Mouse (Mus musculus) ES-E14 (cell line): ENCODE measurements at regions not wholly inside any gene's neighbourhood (a gene's known extent, or its start where the extent isn't known, plus 50 kb on each side); places are given as distances from the start of the nearest gene placed in this dataset.

Source experiments
- DNase-seq: peaks from one replicate; pipeline ENCODE4 v3.0.0-alpha.2; 2013; ENCODE audit warnings: low read depth, low spot score
- H3K27ac ChIP-seq: 2 replicates; pipeline ENCODE4 v1.5.1; 2012; ENCODE audit warnings: low read depth, mild to moderate bottlenecking, low read length, moderate library complexity, mixed read lengths; ENCODE audit not compliant: poor library complexity, insufficient read depth, severe bottlenecking
- H3K36me3 ChIP-seq: 2 replicates; pipeline ENCODE4 v1.6.1; 2012; ENCODE audit warnings: mild to moderate bottlenecking, low read length, moderate library complexity, mixed read lengths; ENCODE audit not compliant: control insufficient read depth, poor library complexity, insufficient read depth, severe bottlenecking
- H3K4me1 ChIP-seq, 2 experiments: fragments of 150-350 bp in 1 of 2; sonication (generic) in 1 of 2; 2 replicates each; pipeline ENCODE4 v1.6.1; 2012; ENCODE audit warnings: low read length in 2 of 2, mild to moderate bottlenecking in 1 of 2, mixed read lengths in 1 of 2; ENCODE audit not compliant: control insufficient read depth in 2 of 2, insufficient read depth in 2 of 2, poor library complexity in 1 of 2
- H3K4me3 ChIP-seq, 2 experiments: fragments of 150-350 bp in 1 of 2; sonication (generic) in 1 of 2; 2 replicates each; pipeline ENCODE4 v1.5.1; 2012; ENCODE audit warnings: low read length in 2 of 2, low read depth in 1 of 2, mild to moderate bottlenecking in 1 of 2, mixed read lengths in 1 of 2; ENCODE audit not compliant: insufficient read depth in 1 of 2, poor library complexity in 1 of 2, severe bottlenecking in 1 of 2
- H3K9ac ChIP-seq: 2 replicates; pipeline ENCODE4 v1.6.1; 2012; ENCODE audit warnings: low read depth, mild to moderate bottlenecking, low read length, mixed read lengths; ENCODE audit not compliant: poor library complexity, insufficient read depth, severe bottlenecking
- H3K9me3 ChIP-seq: fragments of 150-350 bp; sonication (generic); 2 replicates; pipeline ENCODE4 v1.6.1; 2012; ENCODE audit warnings: low read depth, mild to moderate bottlenecking, low read length; ENCODE audit not compliant: control insufficient read depth, insufficient read depth
- CHD2 ChIP-seq: IDR thresholded peaks from 2 replicates; pipeline ENCODE4 v1.6.1; 2014; ENCODE audit warnings: mild to moderate bottlenecking, low read depth, low read length, inconsistent platforms
- HCFC1 ChIP-seq: IDR thresholded peaks from 2 replicates; pipeline ENCODE4 v1.6.1; 2012; ENCODE audit warnings: low read length, inconsistent platforms, borderline replicate concordance; ENCODE audit not compliant: insufficient read depth
- MAFK ChIP-seq: IDR thresholded peaks from 2 replicates; pipeline ENCODE4 v1.6.1; 2014; ENCODE audit warnings: mild to moderate bottlenecking, low read depth, low read length, inconsistent platforms; ENCODE audit not compliant: insufficient read depth
- ZC3H11A ChIP-seq: IDR thresholded peaks from 2 replicates; pipeline ENCODE4 v1.6.1; 2012; ENCODE audit warnings: low read depth, mild to moderate bottlenecking, inconsistent platforms, low read length, borderline replicate concordance
- ZNF384 ChIP-seq: IDR thresholded peaks from 2 replicates; pipeline ENCODE4 v1.6.1; 2012; ENCODE audit warnings: low read depth, low read length, inconsistent platforms
- in situ Hi-C, 2 experiments: fragments of 600-800 bp; cut with MboI; formaldehyde crosslinking; loops; one replicate each; pipeline ENCODE4 v1.15.1; 2025; ENCODE audit warnings: low sequenced_read_pairs in 2 of 2, inconsistent platforms in 1 of 2; ENCODE audit not compliant: unreplicated experiment in 2 of 2

- no peak for DNase-seq
- Histone ChIP-seq H3K36me3 (no peaks in the 10 kb centered on the region), H3K27ac (no peak overlapping the region), H3K9me3 (no peaks in the 10 kb centered on the region), H3K4me3 (no peak overlapping the region), H3K4me1 (no peaks in the 10 kb centered on the region), H3K9ac (no peak overlapping the region)
- TF ChIP-seq MAFK (no peak), CHD2 (no peak), ZC3H11A (no peak), ZNF384 (no peak), HCFC1 (no peak)
- in situ Hi-C loops: no loop called here
Observed at GRCm38 (mm10) chr7:116816494-116816893, 312.3 kb downstream of the Nucb2 start.

GRCm38 (mm10) chr7:116817991-116818390, 313.8 kb downstream of the Nucb2 start:
- no peak for TF ChIP-seq MAFK
- TF ChIP-seq CHD2: no peak
- TF ChIP-seq HCFC1: no peak
- TF ChIP-seq ZC3H11A: no peak
- TF ChIP-seq ZNF384: no peak
- no peaks in the 10 kb centered on the region for H3K36me3 ChIP-seq
- no peak overlapping the region for H3K27ac ChIP-seq
- H3K4me3 ChIP-seq: no peak overlapping the region
- no peak overlapping the region for H3K9ac ChIP-seq
- H3K9me3 ChIP-seq: no peaks in the 10 kb centered on the region
- in situ Hi-C loops: no loop called here
- no peak for DNase-seq
- no peaks in the 10 kb centered on the region for H3K4me1 ChIP-seq

GRCm38 (mm10) chr7:116820613-116821012, 316.4 kb downstream of the Nucb2 start:
- H3K9me3 ChIP-seq: no peaks in the 10 kb centered on the region
- in situ Hi-C loops: no loop called here
- TF ChIP-seq ZNF384 (no peak), HCFC1 (no peak), CHD2 (no peak), ZC3H11A (no peak), MAFK (no peak)
- DNase-seq: no peak
- H3K4me1 ChIP-seq: no peaks in the 10 kb centered on the region
- H3K27ac ChIP-seq: no peak overlapping the region
- no peak overlapping the region for H3K9ac ChIP-seq
- H3K4me3 ChIP-seq: no peak overlapping the region
- H3K36me3 ChIP-seq: no peaks in the 10 kb centered on the region

GRCm38 (mm10) chr7:116842894-116843293, 338.7 kb downstream of the Nucb2 start:
- no peaks in the 10 kb centered on the region for H3K4me1 ChIP-seq
- H3K36me3 ChIP-seq: no peaks in the 10 kb centered on the region
- in situ Hi-C loops: no loop called here
- TF ChIP-seq MAFK (no peak), CHD2 (no peak), ZC3H11A (no peak), ZNF384 (no peak), HCFC1 (no peak)
- no peak overlapping the region for H3K9ac ChIP-seq
- no peaks in the 10 kb centered on the region for H3K9me3 ChIP-seq
- H3K27ac ChIP-seq: no peak overlapping the region
- no peak overlapping the region for H3K4me3 ChIP-seq
- DNase-seq: no peak
